Mouse (Mus musculus): ENCODE results near the gene Cactin.

- TF ChIP-seq CTCF (IDR thresholded peaks at IDR 0.05; ENCODE audit: low read depth), result no peak
- TF ChIP-seq EP300 (IDR thresholded peaks at IDR 0.05; ENCODE audit: low read depth), result no peak
Observed at GRCm38 (mm10) chr10:81295185-81295584, 25.7 kb upstream of the Cactin start.

Measured in heart, postnatal 0 days (tissue).